Mouse (Mus musculus) ES-Bruce4 (cell line): Measurements from ENCODE around the gene Cblb.

ENCODE experiments used
- CTCF ChIP-seq: IDR thresholded peaks from one replicate; pipeline ENCODE4 v1.8.1; 2011; ENCODE audit warnings: low read depth, low read length
- POLR2A ChIP-seq: IDR thresholded peaks from one replicate; pipeline ENCODE4 v1.8.1; 2011; ENCODE audit warnings: low read length; ENCODE audit not compliant: insufficient read depth

GRCm38 (mm10) chr16:51988027-51988426, 43.0 kb upstream of the Cblb start:
- TF ChIP-seq POLR2A (no peak), CTCF (no peak)
